Mouse (Mus musculus) forebrain, embryonic 12.5 days (tissue): Measurements from ENCODE around the gene Zfp947. TPM values are rescaled to one million over a fixed set of nuclear protein-coding genes. Genes with fewer than 3 reads are reported as not detected.
A peak's percentile ranks its signal among the peaks of the same experiment; 100 is the strongest.
"Not testable (repeated sequence)": the region's sequence is repeated elsewhere in the genome, so short reads cannot be mapped to it uniquely, and the experiment has no call there.

Experiments
- ATAC-seq: fragments of 200-750 bp; cut with Nextera tagmentation; 2 replicates; pipeline ENCODE4 v1.8.0; 2017; ENCODE audit warnings: moderate TSS enrichment; ENCODE audit not compliant: low FRiP score
- H3K27ac ChIP-seq: fragments of 300-500 bp; sonication (generic); 2 replicates; pipeline ENCODE4 v1.5.1; 2016; ENCODE audit warnings: mild to moderate bottlenecking
- H3K27me3 ChIP-seq: fragments of 300-500 bp; sonication (generic); 2 replicates; pipeline ENCODE4 v1.6.1; 2016; ENCODE audit warnings: mild to moderate bottlenecking
- H3K36me3 ChIP-seq: fragments of 300-500 bp; sonication (generic); replicated peaks from 2 replicates; pipeline ENCODE4 v1.6.1; 2016; ENCODE audit warnings: mild to moderate bottlenecking
- H3K4me1 ChIP-seq: fragments of 300-500 bp; sonication (generic); 2 replicates; pipeline ENCODE4 v1.6.1; 2016
- H3K4me2 ChIP-seq: fragments of 300-500 bp; sonication (generic); 2 replicates; pipeline ENCODE4 v1.6.1; 2016; ENCODE audit warnings: mild to moderate bottlenecking, moderate library complexity
- H3K4me3 ChIP-seq: fragments of 300-500 bp; sonication (generic); replicated peaks from 2 replicates; pipeline ENCODE4 v1.5.1; 2016; ENCODE audit warnings: mild to moderate bottlenecking
- H3K9ac ChIP-seq: fragments of 300-500 bp; sonication (generic); 2 replicates; pipeline ENCODE4 v1.6.1; 2016; ENCODE audit warnings: mild to moderate bottlenecking
- H3K9me3 ChIP-seq: fragments of 300-500 bp; sonication (generic); 2 replicates; pipeline ENCODE4 v1.6.1; 2016
- WGBS: fragments of 180-500 bp; shearing (Covaris S2); methylation state at CpG from one replicate; pipeline ENCODE4 v1.1.7; 2016; 5-methylcytosine and 5-hydroxymethylcytosine counted together
- polyA plus RNA-seq: library from polyadenylated mRNA; unstranded; fragments of >200 nt; fragmentation: Nextera tagmentation; extraction: Ambion mirVana; gene quantifications from 2 replicates; pipeline ENCODE4 v1.2.1, GENCODE M21; 2016

Gene Zfp947
- polyA plus RNA-seq = 1.7 and 1.8 TPM in 2 replicates

- H3K9me3 ChIP-seq, H3K27me3 ChIP-seq, H3K4me1 ChIP-seq, H3K27ac ChIP-seq, H3K36me3 ChIP-seq: not testable (repeated sequence)
- 2% methylated on average over 16 of the region's 16 CpGs for WGBS
- peak within 1 kb of the TSS; percentile 52 for H3K4me3 ChIP-seq
- peak within 1 kb of the TSS; percentile 60 for H3K4me2 ChIP-seq
- peak within 1 kb of the TSS; percentile 56 for H3K9ac ChIP-seq
- ATAC-seq = peak; percentile 91
Observed at GRCm38 (mm10) chr17:22165722-22166294, at the start of gene Zfp947. Gene Zfp947 (minus strand): TSS chr17:22166190.

GRCm38 (mm10) chr17:22165304-22165703 is 686 bp downstream of the Zfp947 start:
- peak overlapping the region; percentile 60 for H3K4me2 ChIP-seq
- not testable (repeated sequence) for H3K9me3 ChIP-seq, H3K36me3 ChIP-seq, H3K27me3 ChIP-seq, H3K27ac ChIP-seq, H3K4me1 ChIP-seq
- ATAC-seq = peak; percentile 77
- 10% methylated on average over 3 of the region's 3 CpGs for WGBS
- peak overlapping the region; percentile 56; the same call in 1 of the 2 replicates for H3K9ac ChIP-seq
- peak overlapping the region; percentile 52 for H3K4me3 ChIP-seq

GRCm38 (mm10) chr17:22153951-22154350 is 12.0 kb downstream of the Zfp947 start:
- H3K9me3 ChIP-seq, H3K4me3 ChIP-seq, H3K4me2 ChIP-seq, H3K27ac ChIP-seq, H3K4me1 ChIP-seq, H3K36me3 ChIP-seq, H3K27me3 ChIP-seq, H3K9ac ChIP-seq, ATAC-seq: not testable (repeated sequence)
- 58% methylated on average over 3 of the region's 4 CpGs for WGBS

- Histone ChIP-seq H3K4me1 (no peaks in the 10 kb centered on the region), H3K9ac (no peak overlapping the region), H3K4me2 (no peak overlapping the region), H3K9me3 (no peaks in the 10 kb centered on the region), H3K27ac (no peak overlapping the region), H3K27me3 (no peaks in the 10 kb centered on the region), H3K4me3 (no peak overlapping the region), H3K36me3 (no peaks in the 10 kb centered on the region)
- no peak for ATAC-seq
Observed at GRCm38 (mm10) chr17:22118770-22119169, 47.2 kb downstream of the Zfp947 start.

Other genes starting within 250 kb of the Zfp947 start
- 25.3 and 26.2 TPM in 2 replicates for gene Zfp942, start 203.7 kb downstream of the Zfp947 start, polyA plus RNA-seq
- 19.4 and 21.4 TPM in 2 replicates for gene Zfp943, start 203.6 kb downstream of the Zfp947 start, polyA plus RNA-seq
- 3.4 and 3.7 TPM in 2 replicates for gene Zfp994, start 59.4 kb upstream of the Zfp947 start, polyA plus RNA-seq
- gene CT030661.1, start 148.6 kb upstream of the Zfp947 start, polyA plus RNA-seq = 11.7 and 12.0 TPM in 2 replicates
- gene Zfp944, start 195.2 kb upstream of the Zfp947 start, polyA plus RNA-seq = 17.0 TPM in 2 replicates
- gene Zfp758, start 195.3 kb upstream of the Zfp947 start, polyA plus RNA-seq = 10.0 and 10.1 TPM in 2 replicates